Mouse (Mus musculus): ENCODE data around the gene Tbata. TPM values are rescaled to one million over a fixed set of nuclear protein-coding genes. Genes with fewer than 3 reads are reported as not detected.
A peak's percentile ranks its signal among the peaks of the same experiment; 100 is the strongest.

The Tbata gene
- polyA plus RNA-seq, 2 experiments: not detected

DNA sequence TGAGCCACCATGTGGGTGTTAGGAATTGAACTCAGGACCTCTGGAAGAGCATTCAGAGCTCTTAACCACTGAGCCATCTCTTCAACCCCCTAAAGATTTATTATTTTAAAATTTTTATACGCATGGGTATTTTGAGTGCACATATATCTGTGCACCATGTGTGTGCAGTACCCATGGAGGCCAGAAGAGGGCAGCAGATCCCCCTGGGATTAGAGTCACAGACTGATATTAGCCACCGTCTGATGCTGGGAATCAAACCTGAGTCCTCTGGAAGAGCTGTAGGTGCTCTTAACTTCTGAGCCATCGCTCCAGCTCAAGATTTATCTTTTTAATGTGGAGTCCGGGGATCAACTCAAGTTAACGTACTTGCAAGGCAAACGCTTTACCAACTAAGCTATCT, 43.9 kb downstream of the Tbata start:
- WGBS (ENCODE audit: insufficient replicate concordance): 83% methylated on average over 6 of the region's 6 CpGs
- no peak for TF ChIP-seq EP300 (IDR thresholded peaks at IDR 0.05; ENCODE audit: low read depth)
- peak; percentile 68 for TF ChIP-seq CTCF (IDR thresholded peaks at IDR 0.05; ENCODE audit: low read depth)
- no peaks in the 10 kb centered on the region for H3K9me3 ChIP-seq (ENCODE audit: control insufficient read depth, low read length)

GRCm38 (mm10) chr10:61216163-61216562, 44.4 kb downstream of the Tbata start:
- ATAC-seq (ENCODE audit: insufficient read depth): no peak

More for the DNA sequence above, 43.9 kb downstream of the Tbata start:
- H3K9ac ChIP-seq (replicated peaks): no peak overlapping the region
- no peaks in the 10 kb centered on the region for H3K4me1 ChIP-seq (replicated peaks; ENCODE audit: control insufficient read depth in 2 of 2, insufficient read depth in 2 of 2, low read length in 1 of 2)
- H3K27ac ChIP-seq: no peak overlapping the region
- ATAC-seq (ENCODE audit: insufficient read depth) (no peak), DNase-seq (ENCODE audit: low read depth in 3 of 3, low spot score in 3 of 3) (no peak)
- no peak overlapping the region for H3K4me3 ChIP-seq (ENCODE audit: insufficient read depth in 1 of 2, low read depth in 2 of 2, low read length in 2 of 2)
- H3K36me3 ChIP-seq (replicated peaks; ENCODE audit: control insufficient read depth, insufficient read depth, low read depth): no peaks in the 10 kb centered on the region
- H3K4me2 ChIP-seq (ENCODE audit: low read depth): no peak overlapping the region
- no peaks in the 10 kb centered on the region for H3K27me3 ChIP-seq (ENCODE audit: control insufficient read depth, insufficient read depth, low read length)

GRCm38 (mm10) chr10:61219318-61219717, 47.6 kb downstream of the Tbata start:
- no peak for ATAC-seq (ENCODE audit: insufficient read depth)
- Histone ChIP-seq H3K4me2 (ENCODE audit: low read depth) (no peak overlapping the region), H3K9me3 (ENCODE audit: control insufficient read depth, low read length) (no peaks in the 10 kb centered on the region), H3K9ac (replicated peaks) (no peak overlapping the region), H3K4me1 (replicated peaks; ENCODE audit: control insufficient read depth in 2 of 2, insufficient read depth in 2 of 2, low read length in 1 of 2) (no peaks in the 10 kb centered on the region), H3K36me3 (replicated peaks; ENCODE audit: control insufficient read depth, insufficient read depth, low read depth) (no peaks in the 10 kb centered on the region), H3K4me3 (ENCODE audit: insufficient read depth in 1 of 2, low read depth in 2 of 2, low read length in 2 of 2) (no peak overlapping the region), H3K27ac (no peak overlapping the region), H3K27me3 (ENCODE audit: control insufficient read depth, insufficient read depth, low read length) (no peaks in the 10 kb centered on the region)
- no peak for DNase-seq (ENCODE audit: low read depth in 3 of 3, low spot score in 3 of 3)
- TF ChIP-seq CTCF (IDR thresholded peaks at IDR 0.05; ENCODE audit: low read depth) (peak; percentile 44), EP300 (IDR thresholded peaks at IDR 0.05; ENCODE audit: low read depth) (no peak)
- WGBS (ENCODE audit: insufficient replicate concordance): 81% methylated on average over 4 of the region's 4 CpGs

More at GRCm38 (mm10) chr10:61216163-61216562, 44.4 kb downstream of the Tbata start:
- no peak for DNase-seq (ENCODE audit: low read depth in 3 of 3, low spot score in 3 of 3)
- H3K27me3 ChIP-seq (ENCODE audit: control insufficient read depth, insufficient read depth, low read length): no peaks in the 10 kb centered on the region
- no peaks in the 10 kb centered on the region for H3K9me3 ChIP-seq (ENCODE audit: control insufficient read depth, low read length)
- H3K4me2 ChIP-seq (ENCODE audit: low read depth): no peak overlapping the region
- H3K4me3 ChIP-seq (ENCODE audit: insufficient read depth in 1 of 2, low read depth in 2 of 2, low read length in 2 of 2): no peak overlapping the region
- H3K9ac ChIP-seq (replicated peaks): no peak overlapping the region
- no peaks in the 10 kb centered on the region for H3K36me3 ChIP-seq (replicated peaks; ENCODE audit: control insufficient read depth, insufficient read depth, low read depth)
- 13% methylated on average over 4 of the region's 4 CpGs for WGBS (ENCODE audit: insufficient replicate concordance)
- H3K27ac ChIP-seq: no peak overlapping the region
- no peaks in the 10 kb centered on the region for H3K4me1 ChIP-seq (replicated peaks; ENCODE audit: control insufficient read depth in 2 of 2, insufficient read depth in 2 of 2, low read length in 1 of 2)
- no peak for TF ChIP-seq CTCF (IDR thresholded peaks at IDR 0.05; ENCODE audit: low read depth)
- no peak for TF ChIP-seq EP300 (IDR thresholded peaks at IDR 0.05; ENCODE audit: low read depth)

GRCm38 (mm10) chr10:61225694-61226093, 53.9 kb downstream of the Tbata start:
- H3K27me3 ChIP-seq (ENCODE audit: control insufficient read depth, insufficient read depth, low read length): no peaks in the 10 kb centered on the region
- no peaks in the 10 kb centered on the region for H3K36me3 ChIP-seq (replicated peaks; ENCODE audit: control insufficient read depth, insufficient read depth, low read depth)
- no peak for TF ChIP-seq EP300 (IDR thresholded peaks at IDR 0.05; ENCODE audit: low read depth)
- TF ChIP-seq CTCF (IDR thresholded peaks at IDR 0.05; ENCODE audit: low read depth): no peak
- WGBS (ENCODE audit: insufficient replicate concordance): 59% methylated on average over 5 of the region's 5 CpGs
- no peaks in the 10 kb centered on the region for H3K4me1 ChIP-seq (replicated peaks; ENCODE audit: control insufficient read depth in 2 of 2, insufficient read depth in 2 of 2, low read length in 1 of 2)
- H3K4me2 ChIP-seq (ENCODE audit: low read depth): no peak overlapping the region
- no peak overlapping the region for H3K27ac ChIP-seq
- no peak overlapping the region for H3K4me3 ChIP-seq (ENCODE audit: insufficient read depth in 1 of 2, low read depth in 2 of 2, low read length in 2 of 2)
- DNase-seq (ENCODE audit: low read depth in 3 of 3, low spot score in 3 of 3) (no peak), ATAC-seq (ENCODE audit: insufficient read depth) (no peak)
- no peaks in the 10 kb centered on the region for H3K9me3 ChIP-seq (ENCODE audit: control insufficient read depth, low read length)
- no peak overlapping the region for H3K9ac ChIP-seq (replicated peaks)

- DNase-seq (ENCODE audit: low read depth in 3 of 3, low spot score in 3 of 3) (no peak), ATAC-seq (ENCODE audit: insufficient read depth) (no peak)
- Histone ChIP-seq H3K4me3 (ENCODE audit: insufficient read depth in 1 of 2, low read depth in 2 of 2, low read length in 2 of 2) (no peak overlapping the region), H3K36me3 (replicated peaks; ENCODE audit: control insufficient read depth, insufficient read depth, low read depth) (no peaks in the 10 kb centered on the region), H3K9me3 (ENCODE audit: control insufficient read depth, low read length) (no peaks in the 10 kb centered on the region), H3K9ac (replicated peaks) (no peak overlapping the region), H3K4me1 (replicated peaks; ENCODE audit: control insufficient read depth in 2 of 2, insufficient read depth in 2 of 2, low read length in 1 of 2) (no peaks in the 10 kb centered on the region), H3K4me2 (ENCODE audit: low read depth) (no peak overlapping the region), H3K27ac (no peak overlapping the region), H3K27me3 (ENCODE audit: control insufficient read depth, insufficient read depth, low read length) (no peaks in the 10 kb centered on the region)
- WGBS (ENCODE audit: insufficient replicate concordance): 39% methylated on average over 4 of the region's 4 CpGs
- no peak for TF ChIP-seq CTCF (IDR thresholded peaks at IDR 0.05; ENCODE audit: low read depth)
- TF ChIP-seq EP300 (IDR thresholded peaks at IDR 0.05; ENCODE audit: low read depth): no peak
These were observed 55.1 kb downstream of the Tbata start for GRCm38 (mm10) chr10:61226784-61227396.

All from liver, embryonic 14.5 days (tissue).